Mouse (Mus musculus) Patski (cell line): ENCODE measurements at regions not wholly inside any gene's neighbourhood (a gene's known extent, or its start where the extent isn't known, plus 50 kb on each side); places are given as distances from the start of the nearest gene placed in this dataset.
A peak's percentile ranks its signal among the peaks of the same experiment; 100 is the strongest.
"Not testable (repeated sequence)": the region's sequence is repeated elsewhere in the genome, so short reads cannot be mapped to it uniquely, and the experiment has no call there.

Experiments
- ATAC-seq: fragments of 100-300 bp; one replicate; pipeline ENCODE4 v1.8.0; 2021
- CTCF ChIA-PET: fragments of 350-600 bp; sonication (Branson Sonifier 250); formaldehyde crosslinking; loops from one replicate; lab custom pipeline; 2022; ENCODE audit warnings: inconsistent platforms; lab: Charles Lee
- POLR2A ChIA-PET: fragments of 350-600 bp; sonication (Branson Sonifier 250); formaldehyde crosslinking; loops from one replicate; lab custom pipeline; 2022; ENCODE audit warnings: antibody characterized with exemption, inconsistent platforms; lab: Charles Lee
- DNase-seq: peaks from one replicate; pipeline ENCODE4 v3.0.0-alpha.2; 2011; ENCODE audit warnings: low read depth, low spot score
- H3K27me3 ChIP-seq: fragments of 371-371 bp; one replicate; pipeline ENCODE4 v1.5.1; 2021
- CTCF ChIP-seq: fragments of 100-300 bp; IDR thresholded peaks from one replicate; pipeline ENCODE4 v1.5.1; 2021
- in situ Hi-C: fragments of 300-500 bp; cut with MboI; formaldehyde crosslinking; loops from 3 replicates; pipeline ENCODE4 v1.11.1; 2018; ENCODE audit warnings: low pct_unique_long_range_greater_than_20kb, mixed read lengths

DNA sequence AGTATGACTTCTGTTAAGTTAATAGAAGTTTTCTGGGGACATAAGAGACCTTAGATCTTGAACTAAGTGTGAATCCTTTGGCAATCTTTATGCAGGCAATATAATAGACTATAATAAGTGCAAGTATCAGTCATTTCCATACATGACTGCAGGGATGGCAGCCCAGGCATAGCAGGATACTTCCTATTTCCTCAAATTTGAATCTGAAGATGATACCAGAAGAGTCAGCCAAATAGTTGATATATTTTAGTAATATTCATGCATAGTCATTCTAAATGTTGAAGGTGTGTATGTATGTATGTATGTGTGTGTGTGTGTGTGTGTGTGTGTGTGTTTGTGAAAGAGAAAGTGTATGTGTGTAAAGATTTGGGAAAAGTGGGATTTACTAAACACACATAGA lies 64.3 kb downstream of the Prl2c2 start:
- ATAC-seq, DNase-seq, CTCF ChIA-PET, H3K27me3 ChIP-seq, in situ Hi-C loops: not testable (repeated sequence)
- POLR2A ChIA-PET: interaction anchor here (0.7 kb wide), 1 partner anchor 10 kb away, joined by 5 read pairs; no protein-coding TSS in a partner anchor

DNA sequence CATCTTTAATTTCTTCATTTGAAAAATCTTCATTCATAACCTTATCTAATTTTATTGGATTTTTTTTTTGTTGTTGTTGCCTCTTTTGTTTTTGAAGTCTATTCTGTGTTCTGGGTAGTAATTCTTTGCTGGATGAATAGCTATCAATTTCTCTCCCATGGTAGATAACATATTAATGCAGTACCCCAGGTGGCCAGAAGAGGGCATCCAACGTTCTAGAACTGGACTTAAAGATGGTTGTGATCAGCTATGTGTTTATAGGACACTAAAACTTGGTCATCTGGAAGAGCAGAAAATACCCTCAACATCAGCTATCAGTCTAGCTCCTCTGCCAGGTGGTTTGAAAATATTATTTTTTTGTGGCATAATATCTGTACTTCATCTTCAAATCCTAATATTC lies 70.1 kb downstream of the Prl2c2 start:
- peak; percentile 45 for ATAC-seq
- in situ Hi-C loops, POLR2A ChIA-PET, H3K27me3 ChIP-seq: not testable (repeated sequence)
- DNase-seq: peak; percentile 37
- CTCF ChIA-PET: interaction anchor here (0.6 to 6.6 kb wide), 10 partner anchors 9 to 480 kb away, joined by 3 to 51 read pairs (median 4); no protein-coding TSS in a partner anchor

DNA sequence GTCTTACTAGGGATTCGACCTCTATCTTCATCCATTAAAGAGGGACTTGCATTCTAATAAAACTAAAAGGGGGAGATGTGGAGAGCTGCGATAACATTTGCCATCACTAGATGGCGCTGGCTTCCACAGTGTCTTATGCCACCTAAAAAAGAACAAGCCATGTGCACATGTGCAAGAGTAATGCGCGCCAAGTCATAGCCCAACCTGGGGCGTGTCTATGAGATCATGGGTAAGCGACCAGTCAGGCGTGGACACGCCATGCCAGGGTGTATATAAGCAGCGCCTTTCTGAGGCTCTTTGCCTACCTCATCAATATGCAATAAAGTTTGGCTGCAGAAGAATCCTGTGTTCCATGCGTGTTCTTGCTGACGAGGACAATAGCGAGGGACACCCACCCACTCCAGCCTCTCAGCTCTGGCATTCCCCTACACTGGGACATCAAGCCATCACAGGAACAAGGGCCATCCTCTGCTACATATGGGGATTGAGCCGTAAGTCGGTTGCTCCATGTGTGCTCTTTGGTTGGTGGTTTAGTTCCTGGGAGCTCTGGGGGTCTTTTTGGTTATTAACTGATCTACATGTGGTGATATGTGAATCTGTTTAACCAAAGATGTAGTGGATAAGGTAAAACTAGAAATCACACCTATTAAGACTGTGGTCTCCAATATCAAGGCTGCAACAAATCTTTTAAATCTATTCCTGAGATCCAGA lies 73.1 kb downstream of the Prl2c2 start:
- H3K27me3 ChIP-seq, in situ Hi-C loops, POLR2A ChIA-PET: not testable (repeated sequence)
- ATAC-seq (peak; percentile 5), DNase-seq (peak; percentile 31)
- CTCF ChIA-PET: interaction anchor here (0.7 to 6.6 kb wide), 7 partner anchors 10 to 483 kb away, joined by 3 to 51 read pairs (median 4); no protein-coding TSS in a partner anchor

DNA sequence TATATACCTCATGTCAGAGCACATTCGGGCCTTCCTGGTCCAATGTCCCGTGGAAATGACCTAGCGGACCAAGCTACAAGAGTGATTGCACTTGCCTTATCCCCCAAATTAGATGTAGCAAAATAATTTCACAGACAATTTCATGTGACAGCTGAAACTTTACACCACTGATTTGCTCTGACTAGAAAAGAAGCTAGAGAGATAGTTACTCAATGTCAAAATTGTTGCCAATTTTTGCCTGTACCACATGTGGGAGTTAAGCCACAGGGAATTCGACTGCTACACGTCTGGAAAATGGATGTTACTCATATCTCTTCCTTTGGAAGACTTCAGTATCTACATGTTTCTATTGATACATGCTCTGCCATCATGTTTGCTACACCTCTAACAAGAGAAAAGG lies 74.6 kb downstream of the Prl2c2 start:
- in situ Hi-C loops: no loop called here
- H3K27me3 ChIP-seq: no peaks in the 10 kb centered on the region
- ATAC-seq (no peak), DNase-seq (no peak)
- ChIA-PET POLR2A (interaction anchor here (0.6 kb wide), 1 partner anchor 11 kb away, joined by 5 read pairs; no protein-coding TSS in a partner anchor), CTCF (interaction anchor here (1.0 to 6.6 kb wide), 2 partner anchors 251 to 398 kb away, joined by 4 to 51 read pairs; no protein-coding TSS in a partner anchor)
- no peak for TF ChIP-seq CTCF

DNA sequence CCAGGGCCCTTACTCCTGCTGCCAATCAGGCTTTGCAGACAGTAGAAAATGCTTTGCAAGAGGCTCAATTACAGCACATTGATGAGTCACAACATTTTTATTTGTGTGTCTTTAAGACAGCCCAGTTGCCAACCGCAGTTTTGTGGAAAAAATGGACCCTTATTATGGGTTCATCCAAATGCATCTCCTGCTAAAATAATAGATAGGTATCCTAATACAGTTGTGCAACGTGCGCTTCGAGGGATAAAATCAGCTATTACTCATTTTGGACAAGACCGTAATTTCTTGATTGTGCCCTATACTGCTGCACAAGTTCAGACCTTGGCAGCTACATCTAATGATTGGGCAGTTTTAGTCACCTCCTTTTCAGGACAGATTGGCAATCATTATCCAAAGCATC lies 75.4 kb downstream of the Prl2c2 start:
- in situ Hi-C loops: loop anchor here (5.0 to 10.0 kb wide), 2 partner anchors 397 to 485 kb away; no protein-coding TSS in a partner anchor
- ChIA-PET CTCF (interaction anchor here (1.3 to 6.6 kb wide), 3 partner anchors 9 to 399 kb away, joined by 3 to 51 read pairs (median 6); no protein-coding TSS in a partner anchor), POLR2A (no interaction called here)
- DNase-seq: no peak
- no peak for TF ChIP-seq CTCF
- no peak for ATAC-seq
- no peaks in the 10 kb centered on the region for H3K27me3 ChIP-seq

DNA sequence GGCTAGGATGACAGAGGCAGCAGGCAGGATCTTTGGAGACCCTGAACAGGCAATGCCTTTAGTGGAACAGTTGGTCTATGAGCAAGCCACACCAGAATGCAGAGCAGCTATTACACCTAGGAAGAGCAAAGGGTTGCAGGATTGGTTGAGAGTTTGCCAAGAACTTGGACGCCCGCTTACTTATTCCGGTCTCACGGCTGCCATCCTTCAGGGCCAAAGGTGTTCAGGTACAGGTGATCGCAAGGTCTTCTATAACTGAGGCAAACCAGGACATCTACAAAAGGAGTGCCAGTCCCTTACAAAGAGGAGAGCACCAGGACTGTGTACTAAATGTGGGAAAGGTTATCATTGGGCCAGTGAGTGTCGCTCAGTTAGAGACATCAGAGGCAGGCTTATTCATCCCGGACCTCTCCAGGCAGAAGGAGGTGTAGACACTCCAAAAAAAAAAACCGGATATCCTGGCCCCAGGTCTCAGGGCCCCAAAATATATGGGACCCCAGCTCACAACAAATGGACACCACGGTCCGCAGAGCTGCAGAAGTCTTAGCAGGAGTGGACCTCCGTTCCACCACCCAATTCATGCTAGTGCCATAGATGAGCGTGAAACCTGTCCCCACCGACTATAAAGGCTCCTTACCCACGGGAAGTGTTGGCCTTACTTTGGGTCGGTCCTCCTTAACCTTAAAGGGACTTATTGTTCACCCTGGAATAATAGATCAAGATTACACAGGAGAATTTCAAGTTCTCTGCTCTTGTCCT lies 77.4 kb downstream of the Prl2c2 start:
- POLR2A ChIA-PET: interaction anchor here (0.7 kb wide), 1 partner anchor 728 kb away, joined by 3 read pairs; no protein-coding TSS in a partner anchor
- DNase-seq (no peak), ATAC-seq (no peak)
- no peaks in the 10 kb centered on the region for H3K27me3 ChIP-seq
- TF ChIP-seq CTCF: no peak
- in situ Hi-C loops: loop anchor here (5.0 to 10.0 kb wide), 2 partner anchors 400 to 487 kb away; no protein-coding TSS in a partner anchor
- CTCF ChIA-PET: interaction anchor here (1.3 kb wide), 2 partner anchors 21 to 29 kb away, joined by 4 read pairs; no protein-coding TSS in a partner anchor

DNA sequence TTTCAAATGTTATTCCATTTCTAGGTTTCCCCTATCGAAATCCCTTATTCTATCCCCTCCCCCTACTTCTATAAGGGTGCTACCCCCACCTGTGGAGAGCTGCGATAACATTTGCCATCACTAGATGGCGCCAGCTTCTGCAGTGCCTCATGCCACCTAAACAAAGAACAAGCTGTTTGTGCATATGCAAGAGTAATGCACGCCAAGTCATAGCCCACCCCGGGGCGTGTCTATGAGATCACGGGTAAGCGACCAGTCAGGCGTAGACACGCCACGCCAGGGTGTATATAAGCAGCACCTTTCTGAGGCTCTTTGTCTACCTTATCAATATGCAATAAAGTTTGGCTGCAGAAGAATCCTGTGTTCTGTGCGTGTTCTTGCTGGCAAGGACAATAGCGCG lies 79.6 kb downstream of the Prl2c2 start:
- DNase-seq (no peak), ATAC-seq (peak; percentile 19)
- in situ Hi-C loops: loop anchor here (5.0 to 10.0 kb wide), 2 partner anchors 402 to 489 kb away; no protein-coding TSS in a partner anchor
- POLR2A ChIA-PET: no interaction called here
- no peak for TF ChIP-seq CTCF
- CTCF ChIA-PET: interaction anchor here (1.1 to 2.4 kb wide), 9 partner anchors 8 to 403 kb away, joined by 3 to 19 read pairs (median 5); no protein-coding TSS in a partner anchor
- no peaks in the 10 kb centered on the region for H3K27me3 ChIP-seq

DNA sequence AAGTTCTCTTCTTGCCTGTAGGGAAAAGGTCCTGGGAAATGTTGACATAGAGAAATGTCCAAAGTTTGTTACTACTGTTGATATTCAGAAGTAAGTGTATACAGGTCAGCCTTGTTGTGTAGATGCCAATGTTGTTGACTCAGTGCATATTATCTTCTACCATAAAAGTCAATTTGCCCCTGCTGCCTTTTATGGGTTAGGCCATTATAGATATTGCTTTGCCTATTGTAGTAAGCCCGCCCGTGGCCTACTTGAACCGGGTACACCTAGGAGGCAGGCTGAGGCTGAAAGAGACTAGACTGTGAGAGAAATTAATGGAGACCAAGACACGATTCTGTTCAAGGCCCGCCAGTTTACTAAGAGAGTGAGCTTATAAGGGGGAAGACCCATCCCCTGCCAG lies 92.3 kb downstream of the Prl2c2 start:
- no peak for TF ChIP-seq CTCF
- ATAC-seq (no peak), DNase-seq (no peak)
- CTCF ChIA-PET: no interaction called here
- in situ Hi-C loops: loop anchor here (10.0 kb wide), 1 partner anchor 52 kb away; no protein-coding TSS in a partner anchor
- no peaks in the 10 kb centered on the region for H3K27me3 ChIP-seq
- POLR2A ChIA-PET: no interaction called here

DNA sequence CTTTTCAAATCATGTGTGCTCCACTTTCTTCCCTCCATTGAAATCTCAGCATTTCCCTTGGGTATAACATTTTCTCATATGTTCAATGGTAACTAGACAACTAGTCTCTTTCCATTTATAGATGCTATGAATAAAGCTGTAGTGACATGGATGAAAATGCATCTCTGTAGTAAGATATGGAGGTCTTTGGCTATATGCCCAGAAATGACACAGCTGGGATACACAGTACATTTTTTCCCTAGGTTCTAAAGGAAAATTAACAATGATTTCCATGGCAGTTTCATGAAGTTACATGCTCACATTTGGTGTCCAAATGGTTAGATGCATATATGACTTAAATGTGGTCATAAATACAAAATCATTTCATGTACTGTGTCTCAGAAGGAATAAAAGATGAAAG lies 99.0 kb downstream of the Prl2c2 start:
- ChIA-PET POLR2A (no interaction called here), CTCF (interaction anchor here (0.7 to 2.0 kb wide), 9 partner anchors 7 to 29 kb away, joined by 3 to 7 read pairs (median 4); no protein-coding TSS in a partner anchor)
- TF ChIP-seq CTCF: no peak
- ATAC-seq (no peak), DNase-seq (no peak)
- in situ Hi-C loops: no loop called here
- H3K27me3 ChIP-seq: peaks cover 3% of the 10 kb centered on the region

DNA sequence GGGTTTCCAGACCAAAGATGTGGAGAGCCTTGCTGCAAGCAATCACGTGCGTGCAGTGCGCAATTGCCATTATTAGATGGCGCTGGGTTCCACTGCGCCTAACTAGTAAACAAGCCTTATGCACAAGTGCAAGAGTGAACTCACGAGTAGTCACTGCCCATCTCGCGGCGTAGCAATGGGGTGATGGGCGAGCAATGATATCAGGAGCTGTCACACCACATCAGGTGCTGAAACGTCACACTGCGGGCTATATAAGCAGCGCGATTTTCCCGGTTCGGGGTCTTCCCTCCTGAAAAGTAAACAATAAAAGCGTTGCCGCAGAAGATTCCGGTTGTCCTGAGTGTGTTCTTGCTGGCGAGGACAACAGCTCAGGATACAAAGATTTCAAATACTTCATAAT lies 89.8 kb upstream of the Prl2c3 start:
- ATAC-seq, H3K27me3 ChIP-seq, in situ Hi-C loops, DNase-seq, POLR2A ChIA-PET: not testable (repeated sequence)
- CTCF ChIA-PET: interaction anchor here (0.9 kb wide), 1 partner anchor 11 kb away, joined by 3 read pairs; no protein-coding TSS in a partner anchor

DNA sequence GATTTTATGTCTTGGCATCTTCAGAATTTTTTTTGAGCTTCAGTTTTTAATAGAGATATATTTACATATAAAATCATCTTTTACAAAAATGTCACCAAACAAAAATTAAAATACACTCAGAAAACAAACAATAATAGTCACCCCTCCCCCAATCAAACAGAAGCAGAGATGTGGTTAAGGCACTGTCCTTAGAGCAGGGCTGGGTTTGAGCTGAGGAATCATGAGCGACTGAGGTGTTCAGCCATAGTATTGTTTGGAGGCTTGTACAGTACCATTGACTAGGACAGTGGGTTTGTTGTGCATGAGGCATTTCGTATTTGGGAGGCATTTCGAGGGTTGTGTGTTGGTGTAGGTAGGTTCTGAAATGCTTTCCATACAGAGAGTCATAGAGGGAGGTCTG lies 79.6 kb upstream of the Prl2c3 start:
- CTCF ChIA-PET: interaction anchor here (1.2 kb wide), 2 partner anchors 30 to 52 kb away, joined by 3 to 4 read pairs; no protein-coding TSS in a partner anchor
- in situ Hi-C loops, DNase-seq, ATAC-seq, H3K27me3 ChIP-seq, POLR2A ChIA-PET: not testable (repeated sequence)

DNA sequence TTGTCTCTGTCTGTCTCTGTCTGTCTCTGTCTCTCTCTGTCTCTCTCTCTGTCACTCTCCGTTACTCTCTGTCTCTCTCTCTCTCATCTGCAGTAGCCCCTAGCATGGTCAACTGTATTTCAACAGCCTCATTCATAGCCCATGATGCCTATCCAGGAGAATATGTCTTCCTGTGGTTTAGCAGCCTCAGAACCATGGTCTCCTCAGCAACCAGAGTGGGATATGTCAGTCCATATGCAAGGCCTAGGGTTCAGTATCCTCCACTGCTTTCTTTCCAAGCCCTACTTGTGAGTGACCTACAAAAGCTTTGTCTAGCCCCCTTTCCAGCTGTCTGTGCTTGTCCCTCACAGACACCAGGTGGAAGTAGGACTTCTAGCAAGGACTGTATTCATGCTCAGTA lies 65.1 kb upstream of the Prl2c3 start:
- ChIA-PET CTCF (interaction anchor here (0.8 to 1.4 kb wide), 2 partner anchors 10 to 12 kb away, joined by 3 read pairs; no protein-coding TSS in a partner anchor), POLR2A (interaction anchor here (0.6 kb wide), 1 partner anchor 513 kb away, joined by 3 read pairs; no protein-coding TSS in a partner anchor)
- in situ Hi-C loops, H3K27me3 ChIP-seq, DNase-seq: not testable (repeated sequence)
- peak; percentile 23 for ATAC-seq
